ENCODE assay signal across 27 mouse cellular contexts in the genomic region with DNA sequence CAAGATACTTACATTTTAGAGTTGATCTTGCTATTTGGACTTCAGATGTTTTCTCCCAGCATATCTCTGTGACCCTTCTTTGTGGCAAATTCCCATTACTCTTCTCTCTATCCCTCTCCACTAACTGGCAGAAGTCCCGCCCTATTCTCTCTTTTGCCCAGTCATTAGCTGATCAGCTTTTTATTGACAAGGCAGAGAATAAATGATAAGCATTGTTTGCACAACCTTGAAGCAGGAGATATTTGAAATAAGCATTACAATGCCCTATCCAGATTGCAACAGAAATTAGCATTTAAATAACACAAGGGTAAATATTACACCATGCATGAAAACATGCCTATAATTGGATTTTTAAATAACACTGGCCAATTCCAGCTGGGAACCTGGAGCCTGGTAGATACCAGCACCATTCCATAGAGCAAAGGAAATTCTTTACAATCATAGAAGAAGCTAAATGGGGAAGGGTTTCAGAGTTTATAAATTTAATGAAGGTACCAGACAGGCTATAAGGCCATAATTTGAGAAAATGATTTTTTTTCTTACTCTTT. TPM values are rescaled to one million over a fixed set of nuclear protein-coding genes. Genes with fewer than 3 reads are reported as not detected.
DNase-seq lines count a peak whose midpoint lies in the region; ATAC-seq and TF ChIP-seq lines count a peak whose summit lies in the region.
"Had no signal": no experiment of that assay in that cellular context is flagged by ENCODE, and none has a peak within 500 bp of the region (broad histone marks: within the 10 kb centered on the region; RNA-seq: fewer than 3 reads in every experiment).

No protein-coding gene starts in this region.

- H3K27me3 ChIP-seq in forebrain, embryonic 12.5 days, result no peaks in the 10 kb centered on the region
- no peaks in the 10 kb centered on the region for H3K27me3 ChIP-seq in forebrain, embryonic 11.5 days (ENCODE audit: control insufficient read depth, insufficient read depth, low read length)
- H3K27me3 ChIP-seq in midbrain, embryonic 11.5 days (ENCODE audit: control insufficient read depth, insufficient read depth, low read length), result no peaks in the 10 kb centered on the region
- no peaks in the 10 kb centered on the region for H3K27me3 ChIP-seq in midbrain, postnatal 0 days (ENCODE audit: insufficient read depth, low read length)
- no peaks in the 10 kb centered on the region for H3K27me3 ChIP-seq in hindbrain, embryonic 14.5 days (ENCODE audit: control insufficient read depth, insufficient read depth, low read length)
- no peaks in the 10 kb centered on the region for H3K27me3 ChIP-seq in midbrain, embryonic 16.5 days (ENCODE audit: control insufficient read depth, insufficient read depth, low read depth, low read length)
- H3K27me3 ChIP-seq: CH12.LX; heart, embryonic 12.5 days; lung, embryonic 15.5 days had no signal

- H3K9ac ChIP-seq in forebrain, embryonic 12.5 days, result no peak overlapping the region
- no peak overlapping the region for H3K9ac ChIP-seq in forebrain, embryonic 11.5 days (ENCODE audit: low read length)
- no peak overlapping the region for H3K9ac ChIP-seq in midbrain, embryonic 11.5 days (ENCODE audit: low read length)
- no peak overlapping the region for H3K9ac ChIP-seq in midbrain, postnatal 0 days (replicated peaks; ENCODE audit: low read length, poor library complexity, severe bottlenecking)
- H3K9ac ChIP-seq in hindbrain, embryonic 14.5 days, result no peak overlapping the region
- H3K9ac ChIP-seq in midbrain, embryonic 16.5 days (ENCODE audit: low read depth, low read length), result no peak overlapping the region
- H3K9ac ChIP-seq: heart, embryonic 12.5 days; lung, embryonic 15.5 days had no signal

- H3K4me1 ChIP-seq in forebrain, embryonic 12.5 days, result no peaks in the 10 kb centered on the region
- no peaks in the 10 kb centered on the region for H3K4me1 ChIP-seq in forebrain, embryonic 11.5 days (replicated peaks; ENCODE audit: control insufficient read depth, insufficient read depth, low read length)
- no peaks in the 10 kb centered on the region for H3K4me1 ChIP-seq in midbrain, embryonic 11.5 days (ENCODE audit: control insufficient read depth, insufficient read depth, low read length)
- no peaks in the 10 kb centered on the region for H3K4me1 ChIP-seq in midbrain, postnatal 0 days (ENCODE audit: insufficient read depth, low read length)
- no peaks in the 10 kb centered on the region for H3K4me1 ChIP-seq in hindbrain, embryonic 14.5 days (replicated peaks; ENCODE audit: control insufficient read depth, insufficient read depth, low read length)
- no peaks in the 10 kb centered on the region for H3K4me1 ChIP-seq in midbrain, embryonic 16.5 days (ENCODE audit: control insufficient read depth, insufficient read depth, low read length)
- H3K4me1 ChIP-seq: heart, embryonic 12.5 days; lung, embryonic 15.5 days had no signal

- no peak for TF ChIP-seq CTCF in midbrain, postnatal 0 days (IDR thresholded peaks at IDR 0.05)

- H3K36me3 ChIP-seq in forebrain, embryonic 12.5 days (replicated peaks), result no peaks in the 10 kb centered on the region
- no peaks in the 10 kb centered on the region for H3K36me3 ChIP-seq in forebrain, embryonic 11.5 days (ENCODE audit: control insufficient read depth, insufficient read depth, low read length)
- no peaks in the 10 kb centered on the region for H3K36me3 ChIP-seq in midbrain, embryonic 11.5 days (ENCODE audit: control insufficient read depth, insufficient read depth, low read length)
- no peaks in the 10 kb centered on the region for H3K36me3 ChIP-seq in midbrain, postnatal 0 days (ENCODE audit: insufficient read depth, low read length)
- H3K36me3 ChIP-seq in hindbrain, embryonic 14.5 days (replicated peaks; ENCODE audit: control insufficient read depth, insufficient read depth), result no peaks in the 10 kb centered on the region
- no peaks in the 10 kb centered on the region for H3K36me3 ChIP-seq in midbrain, embryonic 16.5 days (ENCODE audit: control insufficient read depth, insufficient read depth, low read length)
- H3K36me3 ChIP-seq: heart, embryonic 12.5 days; lung, embryonic 15.5 days had no signal

- no peak overlapping the region for H3K4me3 ChIP-seq in forebrain, embryonic 12.5 days (replicated peaks)
- H3K4me3 ChIP-seq in forebrain, embryonic 11.5 days (ENCODE audit: low read depth, low read length), result no peak overlapping the region
- no peak overlapping the region for H3K4me3 ChIP-seq in midbrain, embryonic 11.5 days (ENCODE audit: low read depth, low read length)
- no peak overlapping the region for H3K4me3 ChIP-seq in midbrain, postnatal 0 days (ENCODE audit: low read depth, low read length)
- no peak overlapping the region for H3K4me3 ChIP-seq in hindbrain, embryonic 14.5 days (replicated peaks; ENCODE audit: low read length)
- H3K4me3 ChIP-seq in midbrain, embryonic 16.5 days (ENCODE audit: low read depth, low read length), result no peak overlapping the region
- H3K4me3 ChIP-seq: erythroblast, embryonic 14.5 days; gastrocnemius, adult 2 months; heart, adult 2 months; heart, embryonic 12.5 days; lung, embryonic 15.5 days had no signal

- no peak for DNase-seq in forebrain, embryonic 11.5 days (ENCODE audit: low spot score)
- DNase-seq in midbrain, embryonic 11.5 days (ENCODE audit: low spot score, missing footprints), result peak; percentile 56
- no peak for DNase-seq in midbrain, postnatal 0 days (ENCODE audit: low spot score)
- no peak for DNase-seq in hindbrain, embryonic 14.5 days (ENCODE audit: low spot score)
- no peak for DNase-seq in adrenal gland, postnatal 14 days
- DNase-seq: adrenal gland, adult 2 months; cerebellum, adult 11 months; cerebellum, postnatal 14 days; gastrocnemius, adult 2 months; gastrocnemius, postnatal 36 days; heart, adult 2 months; heart, postnatal 4 days; kidney, adult 11 months; kidney, postnatal 14 days; liver; thymus, adult 2 months; thymus, postnatal 36 days had no signal

- ATAC-seq in forebrain, embryonic 12.5 days (ENCODE audit: low FRiP score), result peak; percentile 39; the same call in 1 of the 2 replicates
- no peak for ATAC-seq in forebrain, embryonic 11.5 days (replicated peaks; ENCODE audit: low FRiP score)
- peak; percentile 76 for ATAC-seq in midbrain, embryonic 11.5 days (ENCODE audit: low FRiP score)
- ATAC-seq in midbrain, postnatal 0 days (ENCODE audit: low FRiP score), result no peak
- ATAC-seq in hindbrain, embryonic 14.5 days (ENCODE audit: low FRiP score), result peak; percentile 70; the same call in 1 of the 2 replicates
- ATAC-seq in midbrain, embryonic 16.5 days, result peak; percentile 51; the same call in 1 of the 2 replicates
- no peak for ATAC-seq in erythroid progenitor cell, adult 5-6 weeks (replicated peaks; ENCODE audit: low FRiP score, poor library complexity, severe bottlenecking)
- ATAC-seq: activated CD4-positive, CD25-positive, alpha-beta regulatory T cell, adult 4 months; forebrain, embryonic 16.5 days; inflammation-experienced regulatory T-cells, adult 6 months had no signal

- 81% methylated on average over 1 of the region's 1 CpGs for WGBS in forebrain, embryonic 12.5 days
- 96% methylated on average over 1 of the region's 1 CpGs for WGBS in forebrain, embryonic 11.5 days
- 92% methylated on average over 1 of the region's 1 CpGs for WGBS in midbrain, embryonic 11.5 days
- WGBS in midbrain, postnatal 0 days, result 84% methylated on average over 1 of the region's 1 CpGs
- 85% methylated on average over 1 of the region's 1 CpGs for WGBS in hindbrain, embryonic 14.5 days
- WGBS in midbrain, embryonic 16.5 days, result 71% methylated on average over 1 of the region's 1 CpGs

- H3K4me2 ChIP-seq in forebrain, embryonic 12.5 days, result no peak overlapping the region
- no peak overlapping the region for H3K4me2 ChIP-seq in forebrain, embryonic 11.5 days (ENCODE audit: low read depth, low read length, severe bottlenecking)
- H3K4me2 ChIP-seq in midbrain, embryonic 11.5 days, result no peak overlapping the region
- H3K4me2 ChIP-seq in midbrain, postnatal 0 days (ENCODE audit: low read depth, low read length, poor library complexity, severe bottlenecking), result no peak overlapping the region
- no peak overlapping the region for H3K4me2 ChIP-seq in hindbrain, embryonic 14.5 days (replicated peaks)
- H3K4me2 ChIP-seq in midbrain, embryonic 16.5 days (ENCODE audit: low read length), result no peak overlapping the region
- H3K4me2 ChIP-seq: heart, embryonic 12.5 days; lung, embryonic 15.5 days had no signal

- no peaks in the 10 kb centered on the region for H3K9me3 ChIP-seq in forebrain, embryonic 12.5 days
- no peaks in the 10 kb centered on the region for H3K9me3 ChIP-seq in forebrain, embryonic 11.5 days (ENCODE audit: control insufficient read depth, low read length)
- H3K9me3 ChIP-seq in midbrain, embryonic 11.5 days (ENCODE audit: control insufficient read depth, low read length), result no peaks in the 10 kb centered on the region
- H3K9me3 ChIP-seq in midbrain, postnatal 0 days (ENCODE audit: low read length), result no peaks in the 10 kb centered on the region
- H3K9me3 ChIP-seq in hindbrain, embryonic 14.5 days (ENCODE audit: control insufficient read depth, low read length), result no peaks in the 10 kb centered on the region
- no peaks in the 10 kb centered on the region for H3K9me3 ChIP-seq in midbrain, embryonic 16.5 days (replicated peaks; ENCODE audit: control insufficient read depth, low read length, poor library complexity, severe bottlenecking)
- H3K9me3 ChIP-seq: heart, embryonic 12.5 days; lung, embryonic 15.5 days had no signal

- H3K27ac ChIP-seq in forebrain, embryonic 12.5 days, result no peak overlapping the region
- no peak overlapping the region for H3K27ac ChIP-seq in forebrain, embryonic 11.5 days (ENCODE audit: low read depth, low read length)
- H3K27ac ChIP-seq in midbrain, embryonic 11.5 days (ENCODE audit: low read depth, low read length), result no peak overlapping the region
- no peak overlapping the region for H3K27ac ChIP-seq in midbrain, postnatal 0 days (ENCODE audit: low read depth, low read length)
- no peak overlapping the region; the same call in 1 of the 2 replicates for H3K27ac ChIP-seq in hindbrain, embryonic 14.5 days
- H3K27ac ChIP-seq in midbrain, embryonic 16.5 days (ENCODE audit: low read length), result no peak overlapping the region
- H3K27ac ChIP-seq: gastrocnemius, adult 2 months; heart, adult 2 months; lung, embryonic 15.5 days had no signal

RNA-seq across cellular contexts. Expression of a gene that starts 14.7 kb away (rescaled TPM):
- polyA plus RNA-seq in forebrain, embryonic 12.5 days (2016; fragmentation: Nextera tagmentation; extraction: Ambion mirVana), result 449 and 471 TPM in 2 replicates
- 403 and 409 TPM in 2 replicates for polyA plus RNA-seq in forebrain, embryonic 11.5 days (2014; fragmentation: Nextera tagmentation; extraction: Ambion mirVana)
- 428 and 440 TPM in 2 replicates for polyA plus RNA-seq in midbrain, embryonic 11.5 days (2014; fragmentation: Nextera tagmentation; extraction: Ambion mirVana)
- 153 and 177 TPM in 2 replicates for total RNA-seq in midbrain, postnatal 0 days (2014; rRNA removed)
- polyA plus RNA-seq in midbrain, postnatal 0 days (2015; fragmentation: Nextera tagmentation; extraction: Ambion mirVana), result 201 and 208 TPM in 2 replicates
- polyA plus RNA-seq in hindbrain, embryonic 14.5 days (2014; fragmentation: Nextera tagmentation; extraction: Ambion mirVana), result 397 and 402 TPM in 2 replicates
- polyA plus RNA-seq in midbrain, embryonic 16.5 days (2015; fragmentation: Nextera tagmentation; extraction: Ambion mirVana), result 327 and 359 TPM in 2 replicates
- 56.2 and 72.5 TPM in 2 replicates for total RNA-seq in erythroid progenitor cell, adult 5-6 weeks (2015; ENCODE audit: low replicate concordance)
- 39.9 and 43.3 TPM in 2 replicates for total RNA-seq in erythroid progenitor cell, adult 5-6 weeks (2017; ENCODE audit: low replicate concordance)
- total RNA-seq in adrenal gland, postnatal 14 days (2021), result 96.5 and 103 TPM in 2 replicates

Comparison
In these comparisons a context has a peak if more than half of its experiments do, and no peak if none do; other contexts are left out.
1. ATAC-seq: peak in forebrain, embryonic 12.5 days (single experiment), midbrain, embryonic 11.5 days (single experiment), hindbrain, embryonic 14.5 days (single experiment) and midbrain, embryonic 16.5 days (single experiment); none in forebrain, embryonic 11.5 days (single experiment), midbrain, postnatal 0 days (single experiment) and erythroid progenitor cell, adult 5-6 weeks (single experiment).